Mouse (Mus musculus): ENCODE results near the gene Cd207.

Gene Cd207

DNA sequence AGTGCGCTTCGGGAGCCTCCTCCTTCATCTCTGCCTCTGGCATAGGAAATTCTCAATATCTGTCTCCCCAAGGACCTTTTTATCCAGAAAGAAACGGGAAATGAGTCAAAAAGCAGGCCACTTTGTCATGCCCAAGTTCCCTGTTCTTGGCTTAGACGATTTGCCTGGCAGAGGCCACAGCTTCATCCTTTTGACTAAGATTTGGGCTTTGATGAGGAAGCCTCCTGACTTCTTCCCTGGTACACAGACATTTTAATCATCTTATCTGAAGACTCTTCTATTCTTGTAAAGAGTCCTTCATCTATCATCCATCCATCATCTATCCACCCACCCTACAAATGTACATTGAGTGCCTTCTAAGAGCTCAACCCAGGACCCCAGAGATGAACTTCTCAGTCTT, at the start of gene Cd207:
Gene Cd207 (minus strand): TSS at position 101 of the 400 bp plus-strand sequence.
- no peak for DNase-seq (ENCODE audit: low spot score in 2 of 2)

DNA sequence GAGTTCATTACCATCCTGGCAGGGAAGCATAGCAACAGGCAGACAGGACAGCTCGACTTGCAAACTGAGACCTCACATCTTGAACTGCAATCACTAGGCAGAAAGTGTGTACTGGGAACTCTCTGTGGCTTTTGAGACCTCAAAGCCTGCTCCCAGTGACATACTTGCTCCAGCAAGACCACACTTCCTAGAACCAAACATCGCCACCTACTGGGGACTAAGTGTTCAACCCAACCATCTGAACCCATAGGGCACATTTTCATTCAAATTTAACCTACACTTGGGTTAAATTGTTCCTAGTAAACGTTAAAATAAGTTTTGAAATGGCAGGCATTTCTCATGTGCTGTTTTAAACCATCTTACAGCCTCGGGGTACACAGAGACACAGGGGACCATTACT, 49.5 kb upstream of the Cd207 start:
- DNase-seq (ENCODE audit: low spot score in 2 of 2) = no peak

DNA sequence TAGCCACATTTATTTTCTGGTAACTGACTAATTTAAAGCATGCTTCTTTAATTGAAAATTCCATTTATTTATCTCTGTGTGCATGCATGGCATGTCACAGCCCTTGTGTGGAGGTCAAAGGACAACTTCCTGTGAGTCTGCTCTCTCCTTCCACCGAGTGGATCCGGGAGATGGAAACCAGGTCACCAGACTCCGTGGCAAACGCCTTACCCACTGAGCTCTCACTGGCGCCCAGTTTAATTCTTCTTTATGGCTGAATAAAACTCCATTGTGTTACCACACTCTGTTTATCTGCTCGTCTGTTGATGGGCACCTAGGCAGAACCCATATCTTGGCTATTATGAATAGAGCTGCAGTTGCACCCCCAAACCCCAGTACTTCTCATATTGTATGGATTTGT, 44.9 kb upstream of the Cd207 start:
- no peak for DNase-seq (ENCODE audit: low spot score in 2 of 2)

- DNase-seq (ENCODE audit: low spot score in 2 of 2) = no peak
Measured at GRCm38 (mm10) chr6:83717026-83717425, 39.4 kb upstream of the Cd207 start.

DNA sequence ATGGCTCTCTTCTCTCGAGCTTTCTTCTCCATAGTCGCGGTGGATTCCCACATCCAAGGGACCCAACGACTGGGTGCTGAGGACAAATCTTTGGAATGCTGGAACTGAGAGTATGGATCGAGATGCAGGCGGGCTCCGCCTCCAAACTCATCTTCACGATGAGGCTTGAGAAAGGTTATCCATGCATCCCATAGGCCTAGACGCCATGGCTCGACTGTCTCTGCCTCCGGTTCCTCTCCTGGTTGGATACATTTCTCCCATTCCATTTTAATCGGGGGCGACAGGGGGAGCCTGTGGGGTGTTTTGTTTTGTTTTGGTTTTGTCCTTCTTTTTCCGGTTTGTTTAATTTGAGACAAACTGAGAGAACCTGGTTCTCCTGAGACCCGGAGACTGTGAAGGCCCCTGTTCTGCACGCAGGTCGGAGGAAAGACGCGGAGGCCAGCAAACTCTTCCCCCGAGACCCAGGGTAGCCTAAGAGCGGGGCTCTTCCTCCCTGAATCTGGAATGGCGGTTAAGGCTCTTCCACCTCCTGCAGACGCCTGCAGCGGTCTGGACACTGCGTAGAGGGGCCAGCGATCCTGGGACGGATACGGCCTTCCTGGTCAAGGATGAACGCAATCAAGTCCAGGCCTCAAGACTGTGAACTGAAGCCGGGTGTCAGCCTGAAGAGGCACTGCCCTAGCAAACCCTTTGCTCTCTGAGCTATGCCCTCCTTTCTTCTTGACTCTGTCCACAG, 38.0 kb upstream of the Cd207 start:
- DNase-seq (ENCODE audit: low spot score in 2 of 2) = no peak

DNA sequence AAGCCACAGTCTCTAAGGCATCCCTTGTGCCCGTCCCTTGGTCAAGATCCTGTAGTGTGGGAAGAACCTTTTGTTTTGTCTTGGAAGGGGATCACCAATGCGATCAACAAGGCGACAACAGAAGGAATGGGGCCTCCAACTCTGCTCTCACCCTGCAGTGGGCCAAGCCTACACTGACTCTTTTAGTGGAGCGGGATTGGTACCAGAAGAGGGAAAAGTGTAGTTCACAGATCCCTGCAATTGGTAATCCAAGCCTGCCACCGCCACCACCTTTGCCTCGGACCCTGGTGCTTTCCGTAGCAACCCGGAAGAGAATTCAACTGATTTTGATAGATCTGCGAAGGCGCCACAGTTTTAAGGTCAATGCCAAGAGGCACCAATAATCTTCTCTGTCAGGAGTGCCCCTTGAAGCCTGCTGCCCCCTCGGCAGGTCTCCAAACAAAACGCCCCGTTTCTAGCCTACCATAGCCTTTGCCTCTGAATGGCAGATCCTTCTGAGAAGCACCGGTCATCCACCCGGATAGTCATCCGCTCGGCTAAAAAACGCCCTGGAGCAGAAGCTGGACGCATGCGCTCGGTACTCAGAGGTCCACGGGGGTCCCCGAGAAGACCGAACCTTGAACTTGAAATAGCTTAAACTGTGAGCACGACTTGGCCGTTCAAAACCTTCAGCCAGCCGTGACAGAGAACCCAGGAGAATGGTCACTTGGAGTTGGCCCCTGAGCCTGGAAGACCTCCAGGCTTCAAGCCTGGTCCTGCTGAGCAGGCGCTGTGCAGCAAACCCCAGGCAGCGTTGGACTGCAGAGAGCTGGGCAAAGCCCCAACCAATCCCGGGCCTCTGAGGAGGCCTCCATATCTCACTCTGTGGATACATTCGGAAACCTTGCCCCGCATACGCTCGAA, 36.8 kb upstream of the Cd207 start:
- no peak for DNase-seq (ENCODE audit: low spot score in 2 of 2)

DNA sequence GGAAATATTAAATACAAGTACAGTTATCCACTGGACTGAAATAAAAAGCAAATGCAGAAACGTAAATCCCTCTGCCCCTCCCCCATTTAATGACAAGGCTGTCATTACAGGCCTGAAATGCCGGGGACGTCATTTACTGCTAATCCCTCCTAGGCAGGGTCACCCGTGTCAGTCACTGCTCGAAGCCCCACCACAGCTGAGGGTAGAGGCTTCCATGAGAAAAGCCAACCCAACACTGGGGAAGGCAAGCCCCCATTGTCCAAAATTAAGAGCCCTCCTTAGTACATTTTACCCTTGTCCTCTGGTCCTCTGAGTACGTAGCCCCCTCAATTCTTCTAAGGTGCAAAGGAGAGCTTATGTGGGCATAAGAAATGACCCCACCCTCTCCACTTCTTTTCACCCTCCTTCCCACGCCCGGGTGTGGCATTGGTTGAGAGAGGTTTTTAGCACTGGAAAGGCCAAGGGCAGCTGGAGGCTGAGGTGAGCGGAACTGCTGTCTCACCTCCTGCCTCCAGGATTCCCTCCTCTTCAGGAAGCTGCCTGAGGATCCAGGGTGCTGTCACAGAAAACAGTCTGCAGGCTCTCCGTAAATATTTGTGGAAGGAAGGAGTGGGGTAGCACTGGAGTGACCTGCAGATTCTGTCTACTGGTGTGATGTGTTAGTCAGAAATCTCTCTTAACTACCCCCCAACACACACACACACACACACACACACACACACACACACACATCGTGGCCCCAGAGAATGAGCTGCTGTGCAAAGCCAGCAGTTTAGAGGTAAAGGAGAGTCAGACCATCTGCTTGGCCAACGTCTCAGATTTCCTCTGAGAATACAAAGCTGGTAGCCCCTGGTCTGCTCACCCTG, 35.8 kb upstream of the Cd207 start:
- no peak for DNase-seq (ENCODE audit: low spot score in 2 of 2)

- DNase-seq (ENCODE audit: low spot score in 2 of 2) = no peak
Measured at GRCm38 (mm10) chr6:83711725-83712475, 34.2 kb upstream of the Cd207 start.

DNA sequence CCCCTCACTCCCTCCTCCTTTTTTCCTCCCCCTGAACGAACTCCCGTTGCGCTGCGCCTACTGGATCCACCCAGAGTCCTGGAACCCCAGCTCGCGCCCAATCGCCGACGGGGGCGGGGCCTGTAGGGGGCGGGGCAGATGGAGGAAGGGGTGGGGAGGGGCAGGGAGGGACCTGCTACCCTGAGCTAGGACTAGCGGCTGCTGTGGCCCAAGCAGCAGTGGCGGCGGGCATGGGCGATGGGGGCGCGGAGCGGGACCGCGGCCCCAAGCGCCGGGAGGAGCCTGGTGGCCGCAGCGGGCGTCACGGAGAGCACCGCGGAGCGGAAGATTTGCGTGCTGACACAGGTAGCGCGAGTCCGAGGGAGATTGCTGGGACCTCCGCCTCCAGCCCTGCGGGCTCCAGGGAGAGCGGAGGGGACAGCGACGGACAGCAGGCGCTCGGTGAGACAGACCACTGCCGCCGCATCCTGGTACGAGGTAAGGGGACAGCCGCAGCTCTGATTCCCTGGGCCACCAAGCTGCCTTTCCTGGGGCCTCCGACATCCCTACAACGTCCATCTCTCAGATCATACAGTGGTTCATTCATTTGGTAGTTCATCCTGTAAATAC, 33.5 kb upstream of the Cd207 start, which contains the start of gene Vax2:
Gene Vax2 (plus strand): TSS at position 198 of the 609 bp plus-strand sequence.
- DNase-seq (ENCODE audit: low spot score in 2 of 2) = peak in 1 of 2 experiments; percentile 44

DNA sequence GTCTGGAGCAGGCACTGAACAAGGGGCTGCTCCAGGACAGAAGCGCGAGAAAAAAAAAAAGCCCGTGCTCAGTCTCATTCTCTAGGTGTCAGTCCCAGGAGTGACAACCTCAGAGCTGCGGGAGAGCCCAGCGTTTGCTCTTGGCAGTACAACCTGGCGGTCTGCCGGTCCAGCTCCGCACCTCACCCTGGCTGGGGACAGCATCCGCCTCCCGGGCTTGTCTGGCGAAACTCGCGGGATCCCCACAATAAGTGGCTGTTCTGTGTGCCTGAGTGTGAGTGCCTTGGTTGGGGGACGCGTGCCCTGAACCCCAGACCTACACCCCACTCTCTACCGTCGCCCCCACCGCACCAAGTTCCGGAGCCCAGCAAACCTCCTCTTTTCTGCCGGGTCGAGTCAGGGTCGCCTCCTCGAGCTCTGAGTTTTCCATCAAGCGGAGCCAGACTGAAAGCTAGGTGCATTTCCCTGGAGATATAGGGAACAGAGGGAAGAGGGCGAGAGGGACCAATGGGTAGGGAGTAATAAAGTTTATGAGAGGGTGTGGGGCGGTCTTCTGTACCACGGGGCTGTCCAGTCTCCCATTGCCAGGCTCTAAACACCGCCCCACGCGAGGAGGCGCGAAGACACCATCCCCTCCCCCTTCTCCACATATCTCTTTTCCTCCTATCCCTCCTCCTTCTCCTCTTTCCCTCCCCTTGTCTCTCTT, 32.9 kb upstream of the Cd207 start:
- DNase-seq (ENCODE audit: low spot score in 2 of 2) = no peak

DNA sequence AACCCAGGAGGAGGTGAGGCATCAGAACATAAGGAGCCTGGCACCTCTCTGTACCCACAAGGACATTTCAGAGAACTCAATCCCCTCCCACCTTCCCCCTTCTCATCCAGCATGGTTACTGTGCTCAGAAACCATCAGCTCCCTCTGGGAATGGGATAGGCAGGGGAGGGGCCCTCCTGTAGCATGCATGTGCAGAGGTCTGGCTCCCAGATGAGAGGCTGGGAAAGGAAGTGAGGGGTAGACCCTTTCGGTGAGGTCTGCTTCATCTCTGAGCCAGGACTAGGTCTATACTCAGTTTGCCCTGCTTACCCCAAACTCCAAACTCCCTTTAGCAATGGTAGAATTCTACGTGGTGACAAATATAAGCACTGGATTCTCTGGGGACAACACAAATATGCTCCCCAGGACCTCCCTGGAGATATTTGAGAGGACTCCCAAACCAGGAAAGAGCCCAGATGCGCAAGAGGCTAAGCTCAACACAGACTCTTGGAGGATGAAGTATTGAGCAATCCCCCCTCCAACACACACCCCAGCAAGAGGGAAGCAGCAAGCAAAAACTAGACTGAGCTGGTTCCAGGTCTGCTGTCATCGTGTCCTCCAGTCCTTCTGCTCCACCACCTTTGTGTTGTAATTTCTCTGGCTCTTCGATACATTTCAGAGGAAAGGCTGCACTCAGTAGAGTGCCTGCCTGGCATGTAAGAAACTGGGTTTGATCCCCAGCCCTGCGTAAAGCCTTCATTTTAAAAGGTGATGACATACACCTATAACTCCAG, 30.3 kb upstream of the Cd207 start:
- DNase-seq (ENCODE audit: low spot score in 2 of 2) = no peak

- no peak for DNase-seq (ENCODE audit: low spot score in 2 of 2)
Measured at GRCm38 (mm10) chr6:83704701-83705100, 27.0 kb upstream of the Cd207 start.

GRCm38 (mm10) chr6:83704294-83704693, 26.6 kb upstream of the Cd207 start:
- DNase-seq (ENCODE audit: low spot score in 2 of 2) = no peak

DNA sequence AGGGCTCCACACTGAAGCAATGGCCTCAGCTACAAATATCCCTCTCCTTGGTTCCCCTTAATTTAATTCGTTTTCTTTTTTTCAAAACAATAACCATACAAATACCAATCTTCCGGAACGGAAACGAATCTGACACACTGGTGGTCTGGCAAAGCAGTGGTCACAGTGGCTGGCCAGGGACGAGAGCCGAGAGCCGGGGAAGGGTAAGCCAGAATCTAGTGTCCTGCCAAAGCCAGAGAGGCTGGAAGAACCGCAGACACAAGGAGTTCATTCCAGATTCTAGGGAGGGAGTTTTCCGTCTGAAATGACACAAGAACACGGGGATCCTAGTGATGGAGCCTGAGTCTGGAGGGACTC, 26.0 kb upstream of the Cd207 start:
- no peak for DNase-seq (ENCODE audit: low spot score in 2 of 2)

DNA sequence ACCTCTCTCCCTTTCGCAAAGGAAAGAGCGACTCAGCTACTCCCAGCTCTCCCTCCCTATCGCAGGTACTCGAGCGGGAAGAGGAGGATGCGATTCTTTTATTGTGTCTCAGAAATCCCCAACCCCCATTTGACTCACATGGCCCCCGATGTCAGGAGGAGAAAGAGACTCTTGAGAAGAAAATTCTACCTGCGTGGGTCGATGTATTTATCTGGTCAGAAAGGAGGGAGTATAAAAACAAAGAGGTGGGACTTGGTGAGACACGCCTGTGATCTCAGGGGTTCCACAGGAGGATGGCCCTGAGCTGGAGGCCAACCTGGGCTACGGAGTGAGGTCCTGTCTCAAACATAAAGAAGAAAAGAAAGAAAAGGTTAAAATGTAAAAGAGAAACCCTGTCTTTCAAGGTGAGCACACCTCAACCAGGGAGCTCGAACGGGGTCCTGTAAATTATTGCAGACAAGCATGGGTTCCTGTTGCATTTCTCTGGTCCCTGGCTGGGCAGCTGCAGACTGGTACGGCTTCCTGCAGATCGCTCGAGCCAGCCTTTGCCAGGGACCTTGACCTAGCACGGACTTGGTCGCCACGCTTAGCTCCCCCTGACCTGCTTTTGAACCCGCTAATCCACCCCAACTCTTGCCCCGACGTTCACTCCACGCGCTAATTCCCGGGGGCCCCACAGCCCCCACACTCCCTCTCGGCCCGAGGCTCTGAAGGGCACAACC, 25.5 kb upstream of the Cd207 start:
- no peak for DNase-seq (ENCODE audit: low spot score in 2 of 2)

- no peak for DNase-seq (ENCODE audit: low spot score in 2 of 2)
Measured at GRCm38 (mm10) chr6:83702146-83702999, 24.7 kb upstream of the Cd207 start.

DNA sequence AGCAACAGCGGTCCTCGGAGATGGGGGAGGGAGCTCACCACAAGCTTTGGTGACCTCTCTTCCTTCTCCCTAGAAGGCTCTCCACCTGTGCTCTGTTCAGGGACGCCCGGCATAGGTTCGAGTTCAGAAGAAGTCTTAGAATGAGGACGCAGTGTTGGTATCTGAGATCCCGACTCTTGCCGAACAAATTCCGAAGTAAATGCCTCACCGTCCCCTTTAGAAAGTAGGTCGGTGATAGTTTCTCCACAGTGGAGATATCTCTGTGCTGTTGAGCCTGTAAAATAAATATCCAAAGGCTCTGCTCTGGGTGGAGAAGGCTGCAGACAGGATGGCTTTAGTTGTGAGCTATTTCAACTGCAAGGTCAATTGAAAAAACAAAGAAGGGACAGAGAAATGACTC, 23.3 kb upstream of the Cd207 start:
- DNase-seq (ENCODE audit: low spot score in 2 of 2) = no peak

DNA sequence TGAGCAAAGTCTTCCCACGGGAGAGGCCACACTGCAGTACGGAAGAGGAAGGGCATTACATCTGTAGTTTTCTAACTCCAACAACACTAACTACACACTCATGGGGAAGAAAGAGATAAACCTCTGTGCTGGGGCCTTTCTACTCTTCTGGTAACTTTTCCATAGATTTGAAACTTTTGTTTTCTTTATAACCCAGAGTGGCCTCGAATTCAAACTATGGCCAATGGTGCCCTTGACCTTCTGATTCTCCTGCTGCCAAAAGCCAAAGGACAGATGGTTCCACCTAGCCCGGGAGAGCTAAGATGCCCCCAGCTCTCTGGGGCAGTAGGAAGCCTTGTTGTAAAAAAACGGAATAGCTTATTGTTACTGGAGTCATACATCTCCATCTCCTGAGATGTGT, 22.3 kb upstream of the Cd207 start:
- no peak for DNase-seq (ENCODE audit: low spot score in 2 of 2)

All from spleen, postnatal 10 days (tissue).